Mouse (Mus musculus) retina, adult 2 months (tissue): Measurements from ENCODE around the gene Rundc3a.

Source experiments
- DNase-seq: peaks from one replicate; pipeline ENCODE4 v3.0.0-alpha.2; 2012; ENCODE audit warnings: low read depth, low spot score

Rundc3a gene

GRCm38 (mm10) chr11:102448327-102448726 is 55.1 kb downstream of the Rundc3a start:
- DNase-seq = no peak

GRCm38 (mm10) chr11:102449043-102450008 is 56.1 kb downstream of the Rundc3a start:
- no peak for DNase-seq
